Mouse (Mus musculus) frontal cortex, postnatal 36 days (tissue): Measurements from ENCODE around the gene Invs.

Experiments
- DNase-seq, 2 experiments: peaks; one replicate each; pipeline ENCODE4 v3.0.0; 2022; ENCODE audit warnings: low spot score in 2 of 2

Invs gene

DNA sequence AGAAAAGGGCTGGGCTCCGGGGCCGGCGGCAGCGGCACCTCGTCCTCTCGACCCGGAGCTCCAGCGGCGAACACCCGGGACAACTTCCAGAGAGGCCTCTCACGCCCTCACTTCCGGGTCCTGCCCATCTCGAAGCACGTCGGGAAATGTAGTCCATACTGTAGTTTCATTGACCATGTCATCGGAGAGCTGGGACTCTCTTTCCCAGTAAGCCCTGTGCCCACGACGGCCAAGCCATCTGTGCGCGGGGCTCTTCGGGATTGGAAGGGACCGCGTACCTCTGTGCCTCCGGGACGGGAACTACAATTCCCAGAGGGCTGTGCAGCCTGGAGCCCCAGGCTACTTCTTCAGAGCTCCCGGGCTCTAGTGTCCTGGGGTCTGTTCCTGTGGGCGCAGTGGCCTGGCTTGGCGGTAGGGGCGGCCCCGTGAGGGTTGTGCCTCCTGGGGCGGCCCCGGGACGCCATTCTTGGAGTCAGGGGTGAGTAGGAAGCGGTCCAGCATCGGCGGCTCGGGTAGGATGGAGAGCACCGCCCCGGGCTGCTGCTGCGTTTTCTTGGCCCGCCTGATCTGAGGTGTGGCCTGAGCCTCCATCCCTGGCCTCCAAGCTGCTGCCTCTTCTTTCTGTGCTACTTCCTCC lies at the start of gene Invs, which contains the start of gene Erp44:
Gene Invs (plus strand): TSS at position 263 of the 637 bp plus-strand sequence.
Gene Erp44 (minus strand): TSS at position 61 of the 637 bp plus-strand sequence.
- peak; percentile 94 to 97 for DNase-seq

- DNase-seq, result no peak
Measured at GRCm38 (mm10) chr4:48236721-48237120, 42.8 kb upstream of the Invs start.

DNA sequence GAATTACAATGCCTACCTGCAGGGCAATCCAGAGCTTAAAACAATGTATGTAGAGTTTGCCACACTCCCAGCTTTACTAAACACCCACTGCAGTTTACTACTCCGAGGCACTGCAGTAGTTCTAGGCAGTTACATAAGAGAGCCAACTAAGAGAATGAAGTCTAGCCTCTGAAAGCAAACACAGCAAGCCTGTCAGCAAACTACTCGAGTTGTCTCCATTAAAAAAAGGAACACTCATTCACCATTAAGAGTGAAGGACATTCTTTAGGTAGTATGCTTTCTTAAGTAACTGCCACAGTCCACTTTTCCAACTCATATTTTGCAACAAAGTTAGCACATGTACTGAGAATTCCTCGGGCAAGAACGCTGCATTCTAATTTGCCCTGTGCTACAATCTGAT lies 40.5 kb upstream of the Invs start:
- DNase-seq, result no peak

DNA sequence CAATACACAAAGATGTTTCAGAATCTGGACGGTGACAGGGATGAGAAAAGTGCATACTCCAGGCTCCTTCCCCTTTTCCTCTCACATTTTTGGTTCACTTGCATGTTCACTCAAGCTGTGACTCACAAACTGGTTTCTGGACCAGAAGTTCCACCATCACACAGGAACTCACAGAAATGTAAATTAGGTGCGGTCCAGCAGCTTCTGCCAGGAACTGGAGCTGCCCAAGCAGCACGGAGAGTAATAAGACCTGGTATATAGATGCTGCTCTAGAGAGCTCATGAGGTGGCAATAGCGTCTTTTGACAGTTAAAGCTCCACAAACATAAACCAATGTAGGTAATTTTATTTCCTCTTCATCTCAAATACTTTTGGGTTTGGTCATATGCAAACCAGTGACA lies 37.1 kb upstream of the Invs start:
- no peak for DNase-seq

GRCm38 (mm10) chr4:48243737-48244136 lies 35.8 kb upstream of the Invs start:
- DNase-seq, result no peak

DNA sequence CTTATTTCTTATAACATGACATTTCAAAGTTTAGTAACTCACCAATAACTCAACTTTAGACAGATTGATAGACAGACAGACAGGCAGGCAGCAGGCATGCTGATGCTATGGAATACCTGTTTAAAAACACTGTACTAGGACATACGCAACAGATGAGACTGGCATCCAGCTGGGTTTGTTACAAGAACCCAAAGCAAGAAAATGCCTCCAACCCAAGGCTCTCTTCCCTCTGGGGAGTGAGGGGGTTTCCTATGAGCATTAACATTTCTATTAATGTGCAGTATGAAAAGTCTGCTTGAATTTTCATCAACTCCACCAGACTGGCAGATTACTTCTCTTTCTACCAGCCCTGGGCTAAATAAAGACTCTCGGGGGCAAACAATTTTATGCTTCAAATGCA lies 35.3 kb upstream of the Invs start:
- no peak for DNase-seq

DNA sequence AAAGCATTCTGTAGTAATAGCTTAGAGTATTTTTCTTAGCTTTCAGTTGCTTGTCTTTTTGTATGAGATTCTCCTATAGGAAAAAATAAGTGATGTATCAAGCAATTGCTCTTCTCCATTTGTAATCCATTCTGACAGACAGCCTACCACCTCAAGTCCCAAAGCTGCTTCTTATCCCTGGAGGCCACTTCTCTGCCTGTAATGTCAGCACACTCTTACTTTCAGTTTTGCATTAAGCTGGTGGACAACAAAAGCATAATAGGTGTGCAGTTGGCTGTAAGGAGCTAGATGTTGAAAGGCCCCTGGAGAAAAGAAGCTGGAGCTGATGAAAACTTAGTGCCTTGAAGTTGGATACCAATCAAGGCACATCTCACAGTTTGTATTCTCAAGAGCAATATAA lies 26.3 kb upstream of the Invs start:
- DNase-seq, result no peak

GRCm38 (mm10) chr4:48258045-48258444 lies 21.5 kb upstream of the Invs start:
- DNase-seq, result no peak

DNA sequence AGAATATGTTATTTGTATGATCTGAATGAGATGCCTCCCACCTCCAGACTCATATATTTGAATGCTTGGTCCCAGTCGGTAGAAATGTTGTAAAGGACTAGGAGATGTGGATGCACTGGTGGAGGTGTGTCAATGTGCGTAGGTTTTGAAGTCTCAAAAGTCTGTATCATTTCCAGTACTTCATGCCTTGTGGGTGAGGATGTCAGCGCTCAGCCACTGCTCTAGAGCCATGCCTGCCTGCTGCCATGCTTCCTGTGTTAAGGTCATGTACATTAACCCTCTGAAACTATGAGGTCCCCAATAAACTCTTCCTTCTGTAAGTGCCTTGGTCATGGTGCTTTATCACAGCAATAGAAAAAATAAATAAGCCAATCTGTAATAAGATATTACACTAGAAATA lies 11.9 kb upstream of the Invs start:
- DNase-seq, result no peak

DNA sequence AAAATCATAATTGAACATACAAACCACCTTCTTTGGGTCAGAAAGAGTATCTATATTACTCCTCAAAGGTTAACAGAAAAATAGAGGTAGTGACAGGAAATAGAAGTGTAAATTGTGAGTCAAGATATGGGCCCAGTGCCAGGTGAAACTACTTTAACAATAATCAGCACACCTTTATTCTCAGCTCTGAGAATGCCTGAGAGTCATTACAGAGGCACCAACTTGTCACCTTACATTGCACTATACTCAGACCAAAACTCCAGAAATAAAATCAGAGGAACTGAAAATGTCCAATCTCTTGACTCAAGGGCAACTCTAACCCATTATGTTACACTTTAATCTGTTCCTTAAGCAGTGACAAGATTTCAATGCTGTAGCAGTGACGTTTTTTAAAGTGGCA lies 11.4 kb upstream of the Invs start:
- no peak for DNase-seq

DNA sequence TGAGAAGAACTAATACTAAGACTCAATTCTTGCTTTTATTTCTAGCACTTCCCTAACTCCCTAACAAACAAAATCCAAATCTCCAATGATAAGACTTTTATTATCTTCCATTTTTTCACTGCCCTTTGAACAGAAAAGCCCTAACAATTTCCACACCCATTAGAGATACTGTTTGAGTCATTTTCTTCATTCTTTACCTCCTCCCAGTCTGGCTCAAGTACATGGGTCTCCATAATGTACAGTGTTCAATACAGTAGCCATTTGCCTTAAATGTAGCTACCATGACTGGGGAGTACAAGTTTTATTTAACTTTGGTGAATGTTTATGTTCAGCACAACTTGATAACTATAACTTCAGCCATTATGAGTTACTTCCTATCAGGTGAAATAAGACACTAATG lies 9.0 kb upstream of the Invs start:
- no peak for DNase-seq

GRCm38 (mm10) chr4:48271838-48272237 lies 7.7 kb upstream of the Invs start:
- DNase-seq, result no peak

GRCm38 (mm10) chr4:48273119-48273829 lies 6.3 kb upstream of the Invs start:
- DNase-seq, result no peak

DNA sequence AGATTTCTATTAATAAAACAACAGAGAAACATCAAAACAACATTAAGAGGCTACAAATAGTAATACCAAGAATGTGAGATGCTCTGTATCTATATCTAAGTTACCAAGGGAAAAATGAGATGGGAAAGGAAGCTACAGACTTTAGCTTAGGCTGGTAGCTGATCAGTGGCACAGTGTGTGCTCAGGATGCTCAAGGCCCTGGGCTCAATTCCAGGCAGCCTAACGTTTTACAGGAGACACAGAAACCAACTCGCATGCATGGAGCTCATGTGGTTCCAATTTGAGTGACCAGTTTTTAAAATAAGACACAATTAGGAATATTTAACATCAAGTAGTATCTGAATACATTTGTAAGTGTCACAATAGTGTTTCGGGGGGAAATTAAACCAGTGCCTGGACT lies 3.8 kb upstream of the Invs start:
- no peak for DNase-seq

DNA sequence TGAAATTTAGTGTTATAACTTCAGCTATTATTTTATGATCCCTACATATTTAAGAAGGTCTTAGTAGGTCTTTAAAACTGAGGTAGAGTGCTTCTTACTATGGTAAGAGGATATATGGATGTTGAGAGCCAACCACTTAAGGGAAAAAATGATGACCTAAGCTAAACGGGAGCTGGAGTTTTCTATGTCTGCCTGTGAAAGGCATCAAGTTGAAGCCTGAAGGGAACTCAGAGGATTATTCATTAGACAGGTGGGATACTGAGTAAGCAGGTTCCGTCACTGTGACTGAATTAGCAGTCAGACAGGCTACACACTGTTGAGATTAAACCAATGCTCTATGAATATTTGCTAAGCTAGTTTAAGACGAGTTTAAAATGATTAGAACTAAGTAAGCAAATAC lies 2.5 kb upstream of the Invs start:
- no peak for DNase-seq

DNA sequence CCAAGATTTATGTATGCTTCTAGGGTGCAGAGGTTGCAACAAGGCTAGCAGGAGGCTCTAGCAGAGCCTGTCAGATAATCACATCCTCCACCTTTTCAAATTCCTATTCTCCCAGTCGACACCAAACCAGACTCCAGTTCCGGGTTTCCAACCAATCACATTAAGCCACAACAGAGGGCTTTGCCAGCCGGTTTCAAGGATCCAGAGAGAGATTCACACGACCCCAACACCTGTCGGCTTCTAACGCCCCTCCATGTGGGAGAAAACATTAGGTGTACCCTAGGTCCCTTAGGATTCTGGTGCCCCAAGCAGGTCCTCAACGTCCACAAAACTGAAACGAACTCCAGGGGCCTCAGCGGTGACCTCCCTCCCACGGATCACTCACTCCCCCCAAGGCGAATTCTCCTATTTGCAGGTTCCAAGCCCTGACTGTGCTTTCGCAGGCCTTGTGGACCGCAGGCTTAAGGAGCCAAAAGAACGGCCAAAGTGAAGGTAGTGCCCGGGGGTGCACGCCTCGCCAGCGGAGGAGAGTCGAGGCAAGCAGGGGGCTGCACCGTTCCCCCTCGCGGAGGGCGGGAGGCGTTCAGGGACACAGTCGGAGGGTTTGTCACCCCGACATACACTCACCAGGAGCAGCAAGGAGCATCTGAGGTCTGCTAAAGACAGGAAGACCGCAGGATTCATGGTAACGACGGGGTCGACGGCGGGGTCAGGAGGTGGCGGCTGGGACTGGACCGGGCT lies 633 bp upstream of the Invs start:
- no peak for DNase-seq

- DNase-seq, result no peak
Measured at GRCm38 (mm10) chr4:48281121-48281520, 1.6 kb downstream of the Invs start.

GRCm38 (mm10) chr4:48287086-48287757 lies 7.7 kb downstream of the Invs start:
- peak in 1 of 2 experiments; percentile 38 for DNase-seq

GRCm38 (mm10) chr4:48314814-48315213 lies 35.3 kb downstream of the Invs start:
- no peak for DNase-seq

DNA sequence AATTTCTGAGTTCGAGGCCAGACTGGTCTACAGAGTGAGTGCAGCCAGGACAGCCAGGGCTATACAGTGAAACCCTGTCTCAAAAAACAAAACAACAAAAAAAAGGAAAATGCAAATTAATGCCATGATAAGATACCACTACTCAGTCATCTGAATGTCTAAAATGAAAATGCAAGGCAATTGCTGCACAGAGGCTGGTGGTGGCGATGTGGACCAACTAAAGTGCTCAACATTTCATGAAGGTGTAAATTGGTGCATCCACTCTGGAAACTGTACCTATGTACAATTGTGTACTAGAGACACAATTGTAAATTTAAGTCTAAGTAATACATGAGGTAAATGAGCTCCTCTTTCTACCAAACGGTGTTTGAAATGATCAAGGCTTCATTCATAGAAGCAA lies 36.5 kb downstream of the Invs start:
- DNase-seq, result no peak

- no peak for DNase-seq
Measured at GRCm38 (mm10) chr4:48321276-48321675, 41.7 kb downstream of the Invs start.

DNA sequence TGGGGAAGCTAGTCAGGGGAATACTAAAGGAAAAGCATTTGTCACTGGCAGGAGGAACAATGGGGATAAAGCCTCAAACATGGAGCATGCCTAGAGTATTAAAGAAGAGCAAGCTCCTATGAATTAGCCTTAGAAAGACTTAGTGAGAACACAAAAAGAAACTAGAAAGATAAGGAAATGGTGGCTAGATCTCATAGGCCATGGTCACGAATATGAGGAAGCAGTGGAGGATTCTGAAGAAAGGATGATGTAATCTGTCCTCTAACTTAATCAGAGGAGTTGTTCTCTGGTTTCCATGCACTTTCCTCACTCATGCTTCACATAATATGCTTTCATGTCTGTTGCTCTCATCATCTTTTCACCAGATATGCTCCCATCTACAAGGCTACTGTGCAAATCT lies 42.5 kb downstream of the Invs start:
- no peak for DNase-seq
